Mouse (Mus musculus) hindbrain, embryonic 16.5 days (tissue): ENCODE measurements around the gene BC035947. TPM values are rescaled to one million over a fixed set of nuclear protein-coding genes. Genes with fewer than 3 reads are reported as not detected.
A peak's percentile ranks its signal among the peaks of the same experiment; 100 is the strongest.

Experiments
- ATAC-seq: fragments of 200-750 bp; cut with Nextera tagmentation; 2 replicates; pipeline ENCODE4 v1.8.0; 2017; ENCODE audit warnings: moderate TSS enrichment, moderate library complexity
- H3K27ac ChIP-seq: fragments of 300-500 bp; sonication (generic); 2 replicates; pipeline ENCODE4 v1.5.1; 2014; ENCODE audit warnings: low read depth, mild to moderate bottlenecking, control low read depth, low read length, moderate library complexity
- H3K27me3 ChIP-seq: fragments of 300-500 bp; sonication (generic); replicated peaks from 2 replicates; pipeline ENCODE4 v1.6.1; 2014; ENCODE audit warnings: low read length; ENCODE audit not compliant: control insufficient read depth, insufficient read depth
- H3K36me3 ChIP-seq: fragments of 300-500 bp; sonication (generic); 2 replicates; pipeline ENCODE4 v1.6.1; 2014; ENCODE audit warnings: mild to moderate bottlenecking, low read length, moderate library complexity, mixed read lengths; ENCODE audit not compliant: control insufficient read depth, insufficient read depth
- H3K4me1 ChIP-seq: fragments of 300-500 bp; sonication (generic); 2 replicates; pipeline ENCODE4 v1.6.1; 2014; ENCODE audit warnings: low read depth, low read length; ENCODE audit not compliant: control insufficient read depth, insufficient read depth
- H3K4me2 ChIP-seq: fragments of 300-500 bp; sonication (generic); 2 replicates; pipeline ENCODE4 v1.6.1; 2014; ENCODE audit warnings: mild to moderate bottlenecking, low read length, control low read depth, moderate library complexity
- H3K4me3 ChIP-seq: fragments of 300-500 bp; sonication (generic); 2 replicates; pipeline ENCODE4 v1.5.1; 2014; ENCODE audit warnings: mild to moderate bottlenecking, low read length, control low read depth, moderate library complexity
- H3K9ac ChIP-seq: fragments of 300-500 bp; sonication (generic); 2 replicates; pipeline ENCODE4 v1.6.1; 2014; ENCODE audit warnings: low read depth, mild to moderate bottlenecking, control low read depth, low read length, moderate library complexity
- H3K9me3 ChIP-seq: fragments of 300-500 bp; sonication (generic); 2 replicates; pipeline ENCODE4 v1.6.1; 2014; ENCODE audit warnings: mild to moderate bottlenecking, low read length, moderate library complexity; ENCODE audit not compliant: control insufficient read depth
- WGBS: fragments of 180-500 bp; shearing (Covaris S2); extraction: QIAGEN DNeasy Blood & Tissue Kit; methylation state at CpG from one replicate; pipeline ENCODE4 v1.1.7; 2014; 5-methylcytosine and 5-hydroxymethylcytosine counted together
- polyA plus RNA-seq: library from polyadenylated mRNA; unstranded; fragments of >200 nt; fragmentation: Nextera tagmentation; extraction: Ambion mirVana; gene quantifications from 2 replicates; pipeline ENCODE4 v1.2.1, GENCODE M21; 2015

BC035947 gene
- polyA plus RNA-seq, 1 experiment from 2014 or later: 1.2 TPM

GRCm38 (mm10) chr1:78536310-78537164 lies 24.6 kb upstream of the BC035947 start:
- peak overlapping the region; percentile 44 for H3K4me3 ChIP-seq
- H3K4me2 ChIP-seq: peak overlapping the region; percentile 91
- no peaks in the 10 kb centered on the region for H3K9me3 ChIP-seq
- WGBS: 36% methylated on average over 19 of the region's 19 CpGs
- H3K36me3 ChIP-seq: no peaks in the 10 kb centered on the region
- H3K27ac ChIP-seq: no peak overlapping the region
- no peak overlapping the region for H3K9ac ChIP-seq
- peaks cover 7% of the 10 kb centered on the region for H3K4me1 ChIP-seq
- H3K27me3 ChIP-seq: no peaks in the 10 kb centered on the region
- peak; percentile 55; the same call in 1 of the 2 replicates for ATAC-seq

- 94% methylated on average over 9 of the region's 9 CpGs for WGBS
- no peak overlapping the region for H3K4me2 ChIP-seq
- H3K4me3 ChIP-seq: no peak overlapping the region
- H3K27ac ChIP-seq: no peak overlapping the region
- no peak for ATAC-seq
- peaks cover 7% of the 10 kb centered on the region for H3K4me1 ChIP-seq
- H3K9ac ChIP-seq: no peak overlapping the region
- H3K36me3 ChIP-seq: no peaks in the 10 kb centered on the region
- no peaks in the 10 kb centered on the region for H3K9me3 ChIP-seq
- no peaks in the 10 kb centered on the region for H3K27me3 ChIP-seq
Observed at GRCm38 (mm10) chr1:78534428-78535150, 22.6 kb upstream of the BC035947 start.

GRCm38 (mm10) chr1:78532184-78532800 lies 20.3 kb upstream of the BC035947 start:
- Histone ChIP-seq H3K9me3 (no peaks in the 10 kb centered on the region), H3K4me3 (no peak overlapping the region), H3K4me1 (no peaks in the 10 kb centered on the region; the same call in 1 of the 2 replicates), H3K36me3 (no peaks in the 10 kb centered on the region), H3K27ac (no peak overlapping the region), H3K4me2 (no peak overlapping the region), H3K9ac (no peak overlapping the region), H3K27me3 (no peaks in the 10 kb centered on the region)
- no peak for ATAC-seq
- 78% methylated on average over 15 of the region's 15 CpGs for WGBS

- peak; percentile 66; the same call in 1 of the 2 replicates for ATAC-seq
Observed at GRCm38 (mm10) chr1:78530500-78531215, 18.7 kb upstream of the BC035947 start.

DNA sequence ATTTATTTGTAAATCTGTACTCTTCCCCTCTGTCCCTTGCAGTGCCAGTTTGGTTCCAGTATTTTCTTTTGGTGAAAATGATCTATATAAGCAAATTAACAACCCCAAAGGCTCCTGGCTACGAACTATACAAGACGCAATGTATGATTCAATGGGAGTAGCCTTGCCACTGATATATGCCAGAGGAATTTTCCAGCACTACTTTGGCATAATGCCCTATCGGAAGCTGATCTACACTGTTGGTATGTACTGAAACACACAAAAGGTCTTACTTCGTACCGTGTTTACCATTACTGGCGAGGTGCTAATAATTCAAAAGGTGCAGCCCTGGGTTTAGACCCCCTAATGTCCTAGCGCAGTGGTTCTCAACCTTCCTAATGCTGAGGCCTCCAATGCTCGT lies 17.1 kb upstream of the BC035947 start:
- no peak for ATAC-seq

More at GRCm38 (mm10) chr1:78530500-78531215, 18.7 kb upstream of the BC035947 start:
- WGBS: 72% methylated on average over 7 of the region's 7 CpGs
- Histone ChIP-seq H3K4me2 (no peak overlapping the region), H3K9ac (no peak overlapping the region), H3K27ac (no peak overlapping the region), H3K27me3 (no peaks in the 10 kb centered on the region), H3K4me1 (no peaks in the 10 kb centered on the region), H3K4me3 (no peak overlapping the region), H3K9me3 (no peaks in the 10 kb centered on the region), H3K36me3 (no peaks in the 10 kb centered on the region)

DNA sequence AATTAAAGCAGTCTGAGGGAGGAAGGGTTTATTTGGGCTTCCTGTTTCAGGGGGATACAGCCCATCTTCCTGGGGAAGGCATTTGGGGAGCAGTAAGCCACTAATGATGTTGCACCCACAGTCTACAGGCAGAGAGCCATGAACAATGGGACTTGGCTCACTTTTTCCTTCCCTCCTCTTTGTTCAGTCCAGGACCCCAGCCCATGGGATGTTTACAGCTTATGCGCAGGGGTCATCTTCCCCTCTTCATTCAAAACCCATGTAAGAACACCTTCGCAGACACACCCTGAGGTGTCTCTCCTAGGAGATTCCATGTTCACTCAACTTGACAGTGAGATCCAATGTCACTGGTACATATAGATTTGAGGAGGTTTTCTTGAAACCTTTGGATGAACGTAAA lies 16.4 kb upstream of the BC035947 start:
- H3K4me2 ChIP-seq: no peak overlapping the region
- H3K4me1 ChIP-seq: no peaks in the 10 kb centered on the region
- no peak overlapping the region for H3K27ac ChIP-seq
- no peak for ATAC-seq
- H3K4me3 ChIP-seq: no peak overlapping the region
- H3K36me3 ChIP-seq: no peaks in the 10 kb centered on the region
- no peak overlapping the region for H3K9ac ChIP-seq
- no peaks in the 10 kb centered on the region for H3K9me3 ChIP-seq
- H3K27me3 ChIP-seq: no peaks in the 10 kb centered on the region
- WGBS: 96% methylated on average over 3 of the region's 3 CpGs

More for the DNA sequence above, 17.1 kb upstream of the BC035947 start:
- WGBS: 92% methylated on average over 8 of the region's 8 CpGs
- Histone ChIP-seq H3K27me3 (no peaks in the 10 kb centered on the region), H3K4me1 (no peaks in the 10 kb centered on the region), H3K9me3 (no peaks in the 10 kb centered on the region), H3K4me2 (no peak overlapping the region), H3K9ac (no peak overlapping the region), H3K4me3 (no peak overlapping the region), H3K27ac (no peak overlapping the region), H3K36me3 (no peaks in the 10 kb centered on the region)

DNA sequence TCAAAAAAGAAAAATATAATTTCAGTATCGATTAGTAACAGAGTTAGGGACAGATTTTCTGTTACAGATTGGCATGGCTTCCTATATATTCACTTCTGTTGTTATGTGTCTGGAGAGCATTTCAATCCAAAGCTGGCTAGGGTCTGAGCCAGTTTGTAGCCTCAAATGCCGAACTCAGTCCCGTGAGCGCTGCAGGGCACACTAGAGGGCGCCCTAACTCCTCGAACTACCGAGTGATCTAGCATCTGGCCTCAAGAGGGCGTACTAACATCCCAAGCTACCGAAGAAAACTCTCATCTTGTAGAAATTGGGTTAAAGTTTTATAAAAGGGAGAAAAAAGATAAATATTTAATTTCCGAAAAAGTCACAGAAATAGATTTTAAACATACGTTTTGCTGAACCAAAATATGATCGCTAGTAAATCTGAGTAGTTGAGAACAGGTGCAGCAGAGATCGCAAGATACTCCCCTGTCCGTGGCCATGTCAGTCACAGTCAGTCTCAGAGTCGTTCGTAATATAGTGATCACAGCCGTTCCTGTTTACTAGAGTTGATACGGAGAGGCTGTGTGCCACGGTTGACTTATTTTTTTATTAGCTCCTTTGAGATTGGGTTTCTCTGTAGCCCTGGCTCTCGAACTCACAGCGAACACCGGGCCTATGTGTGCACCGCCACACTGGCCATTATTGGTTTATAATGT lies 13.4 kb upstream of the BC035947 start:
- no peak overlapping the region for H3K9ac ChIP-seq
- no peak overlapping the region for H3K4me2 ChIP-seq
- H3K27me3 ChIP-seq: no peaks in the 10 kb centered on the region
- H3K9me3 ChIP-seq: no peaks in the 10 kb centered on the region
- no peak overlapping the region for H3K4me3 ChIP-seq
- WGBS: 51% methylated on average over 23 of the region's 23 CpGs
- ATAC-seq: no peak
- H3K4me1 ChIP-seq: no peaks in the 10 kb centered on the region
- no peak overlapping the region for H3K27ac ChIP-seq
- H3K36me3 ChIP-seq: no peaks in the 10 kb centered on the region

DNA sequence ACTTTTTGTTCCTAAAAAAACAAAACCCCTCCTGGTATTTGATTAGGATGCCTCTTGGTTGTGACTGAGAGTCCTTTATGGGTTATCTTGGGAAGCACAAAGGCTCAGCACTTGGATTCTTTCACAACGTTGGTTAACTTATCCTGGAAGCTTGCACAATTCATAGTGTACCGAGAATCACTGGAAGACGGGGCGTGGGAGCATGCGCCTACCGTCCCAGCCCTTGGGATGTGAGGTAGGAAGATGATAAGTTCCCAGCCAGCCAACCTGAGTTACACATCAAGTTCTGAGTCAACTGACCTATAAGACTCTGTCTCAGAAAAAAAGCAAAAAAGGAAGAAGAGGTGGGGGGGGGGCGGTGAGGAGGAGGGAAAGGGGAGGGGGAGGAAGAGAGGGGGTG lies 6.9 kb upstream of the BC035947 start:
- no peak for ATAC-seq
- no peaks in the 10 kb centered on the region for H3K9me3 ChIP-seq
- H3K4me3 ChIP-seq: no peak overlapping the region
- 88% methylated on average over 7 of the region's 7 CpGs for WGBS
- H3K4me2 ChIP-seq: no peak overlapping the region
- no peaks in the 10 kb centered on the region for H3K4me1 ChIP-seq
- H3K36me3 ChIP-seq: no peaks in the 10 kb centered on the region
- H3K9ac ChIP-seq: no peak overlapping the region
- H3K27me3 ChIP-seq: no peaks in the 10 kb centered on the region
- no peak overlapping the region for H3K27ac ChIP-seq
